ENCODE assay signal across 18 mouse cellular contexts in genomic region chr5:99422092-99422491, GRCm38 (mm10).
"Had no signal": no experiment of that assay in that cellular context is flagged by ENCODE, and none has a peak within 500 bp of the region (broad histone marks: within the 10 kb centered on the region; RNA-seq: fewer than 3 reads in every experiment).

No protein-coding gene starts in this region.

- H3K27ac ChIP-seq: limb, embryonic 15.5 days; midbrain, embryonic 12.5 days; neural tube, embryonic 13.5 days; neural tube, embryonic 15.5 days; stomach, embryonic 15.5 days; stomach, postnatal 0 days had no signal

- H3K9ac ChIP-seq: limb, embryonic 15.5 days; lung, embryonic 14.5 days; midbrain, embryonic 12.5 days; neural tube, embryonic 13.5 days; neural tube, embryonic 15.5 days; stomach, embryonic 15.5 days had no signal

- DNase-seq: lung, adult 18-20 months; lung, embryonic 14.5 days; lung, postnatal 10 days; lung, postnatal 4 days; midbrain, embryonic 14.5 days; retina, postnatal 1 day; right cerebral cortex, adult 18-20 months; thymus, adult 2 months; thymus, postnatal 25 days; thymus, postnatal 4 days had no signal

- H3K36me3 ChIP-seq: limb, embryonic 15.5 days; midbrain, embryonic 12.5 days; neural tube, embryonic 13.5 days; neural tube, embryonic 15.5 days; stomach, embryonic 15.5 days had no signal

- H3K4me1 ChIP-seq: limb, embryonic 15.5 days; midbrain, embryonic 12.5 days; neural tube, embryonic 13.5 days; neural tube, embryonic 15.5 days; stomach, embryonic 15.5 days had no signal

- H3K27me3 ChIP-seq: limb, embryonic 15.5 days; neural tube, embryonic 13.5 days; neural tube, embryonic 15.5 days; stomach, embryonic 15.5 days had no signal

- H3K9me3 ChIP-seq: limb, embryonic 15.5 days; midbrain, embryonic 12.5 days; neural tube, embryonic 13.5 days; neural tube, embryonic 15.5 days; stomach, embryonic 15.5 days had no signal

- ATAC-seq: midbrain, embryonic 16.5 days had no signal

- H3K4me2 ChIP-seq: limb, embryonic 15.5 days; lung, embryonic 14.5 days; midbrain, embryonic 12.5 days; neural tube, embryonic 13.5 days; neural tube, embryonic 15.5 days; stomach, embryonic 15.5 days had no signal

- H3K4me3 ChIP-seq: limb, embryonic 15.5 days; midbrain, embryonic 12.5 days; myocyte; neural tube, embryonic 13.5 days; neural tube, embryonic 15.5 days; stomach, embryonic 15.5 days had no signal
